Mouse (Mus musculus) kidney, postnatal 10 days (tissue): ENCODE measurements around the gene Bcl2.

Source experiments
- DNase-seq: peaks from one replicate; pipeline ENCODE4 v3.0.0; 2021; ENCODE audit warnings: mixed read lengths

The Bcl2 gene

GRCm38 (mm10) chr1:106616955-106617354, 97.1 kb downstream of the Bcl2 start:
- no peak for DNase-seq

- no peak for DNase-seq
Measured at GRCm38 (mm10) chr1:106613371-106613770, 100.7 kb downstream of the Bcl2 start.

- no peak for DNase-seq
Measured at GRCm38 (mm10) chr1:106612166-106613031, 101.7 kb downstream of the Bcl2 start.

GRCm38 (mm10) chr1:106611246-106611645, 102.8 kb downstream of the Bcl2 start:
- no peak for DNase-seq

- no peak for DNase-seq
Measured at GRCm38 (mm10) chr1:106608098-106608778, 105.8 kb downstream of the Bcl2 start.

GRCm38 (mm10) chr1:106606951-106607350, 107.1 kb downstream of the Bcl2 start:
- DNase-seq = no peak

- DNase-seq = no peak
Measured at GRCm38 (mm10) chr1:106603406-106603805, 110.7 kb downstream of the Bcl2 start.

GRCm38 (mm10) chr1:106602941-106603340, 111.1 kb downstream of the Bcl2 start:
- no peak for DNase-seq

- no peak for DNase-seq
Measured at GRCm38 (mm10) chr1:106602536-106602935, 111.5 kb downstream of the Bcl2 start.

- no peak for DNase-seq
Measured at GRCm38 (mm10) chr1:106601247-106601646, 112.8 kb downstream of the Bcl2 start.

- DNase-seq = no peak
Measured at GRCm38 (mm10) chr1:106600841-106601240, 113.2 kb downstream of the Bcl2 start.

- DNase-seq = no peak
Measured at GRCm38 (mm10) chr1:106598292-106598583, 115.8 kb downstream of the Bcl2 start.

GRCm38 (mm10) chr1:106597575-106598291, 116.3 kb downstream of the Bcl2 start:
- DNase-seq = no peak

GRCm38 (mm10) chr1:106596380-106596779, 117.7 kb downstream of the Bcl2 start:
- DNase-seq = no peak

- DNase-seq = no peak
Measured at GRCm38 (mm10) chr1:106595286-106595885, 118.7 kb downstream of the Bcl2 start.

GRCm38 (mm10) chr1:106591180-106591774, 122.8 kb downstream of the Bcl2 start:
- DNase-seq = no peak

GRCm38 (mm10) chr1:106589141-106589540, 124.9 kb downstream of the Bcl2 start:
- DNase-seq = no peak

GRCm38 (mm10) chr1:106587866-106588470, 126.1 kb downstream of the Bcl2 start:
- DNase-seq = no peak

- no peak for DNase-seq
Measured at GRCm38 (mm10) chr1:106586761-106587160, 127.3 kb downstream of the Bcl2 start.

- no peak for DNase-seq
Measured at GRCm38 (mm10) chr1:106585349-106585748, 128.7 kb downstream of the Bcl2 start.

- DNase-seq = no peak
Measured at GRCm38 (mm10) chr1:106584824-106585223, 129.2 kb downstream of the Bcl2 start.

GRCm38 (mm10) chr1:106584273-106584672, 129.8 kb downstream of the Bcl2 start:
- no peak for DNase-seq
